Mouse (Mus musculus): Measurements from ENCODE around the gene Olfr734. TPM values are rescaled to one million over a fixed set of nuclear protein-coding genes. Genes with fewer than 3 reads are reported as not detected.

The Olfr734 gene
- polyA plus RNA-seq (2017; shearing (Covaris generic)) = not detected

DNA sequence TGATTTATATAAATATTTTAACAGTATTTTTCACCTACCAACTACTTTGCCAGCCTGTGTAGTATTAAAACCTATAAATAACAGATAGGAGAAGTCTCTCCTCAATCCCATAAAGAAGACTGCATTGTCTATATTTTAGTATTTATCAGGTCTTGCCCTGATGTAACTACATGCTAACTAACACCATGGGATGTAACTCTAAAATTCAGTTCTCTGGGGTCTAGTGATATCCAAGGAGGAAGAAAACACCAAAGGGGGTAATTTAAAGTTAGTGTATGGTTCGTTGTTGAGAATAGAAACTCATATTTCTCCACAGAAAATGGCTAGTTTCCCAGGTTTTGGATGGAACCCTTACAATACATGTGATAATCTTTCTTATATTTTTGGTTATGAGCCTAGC, at the start of gene Olfr734:
TSS of gene Olfr734 (minus strand) at position 101 of the 400 bp plus-strand sequence.

DNA sequence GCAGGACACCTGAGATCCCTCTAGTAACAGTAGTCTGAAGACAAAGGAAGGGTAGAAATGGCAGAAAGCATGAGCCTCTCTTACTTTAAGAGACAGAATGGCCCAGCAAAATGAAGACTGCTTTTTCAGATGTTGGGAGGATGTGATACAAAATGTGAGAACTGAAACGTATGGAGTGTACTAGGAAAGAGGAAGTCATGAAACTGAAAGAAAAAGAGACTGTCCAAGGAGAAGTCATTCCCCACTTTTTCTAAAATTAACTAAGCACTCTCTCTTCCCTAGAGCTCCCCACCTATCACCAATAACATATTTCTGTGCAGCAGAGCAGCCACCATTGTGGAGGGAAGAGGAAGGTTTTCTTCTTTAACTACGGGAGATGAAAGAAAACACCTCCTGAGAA, 31.0 kb upstream of the Olfr734 start, which contains the start of gene Tlr11:
TSS of gene Tlr11 (plus strand) at position 322 of the 400 bp plus-strand sequence.

DNA sequence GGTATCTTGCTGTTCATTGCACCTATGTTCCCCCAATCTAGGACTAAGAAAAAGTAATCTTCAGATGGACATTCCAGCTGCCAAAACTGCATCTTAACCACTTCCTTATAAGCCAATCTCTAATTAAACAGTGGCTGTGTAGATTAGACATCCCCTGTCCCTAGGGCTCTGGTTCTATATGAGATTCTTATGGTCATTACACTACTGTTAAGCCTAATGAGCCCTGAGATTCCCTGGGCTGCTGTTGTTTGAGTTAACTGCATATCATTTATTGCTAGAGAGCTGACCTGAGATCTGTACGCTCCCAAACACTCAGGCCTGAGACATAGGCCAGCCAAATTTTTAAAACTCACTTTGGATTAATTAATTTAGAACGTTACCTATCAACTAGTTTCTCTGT, 22.2 kb upstream of the Olfr734 start, which contains the start of gene Olfr735:
TSS of gene Olfr735 (minus strand) at position 77 of the 400 bp plus-strand sequence.

DNA sequence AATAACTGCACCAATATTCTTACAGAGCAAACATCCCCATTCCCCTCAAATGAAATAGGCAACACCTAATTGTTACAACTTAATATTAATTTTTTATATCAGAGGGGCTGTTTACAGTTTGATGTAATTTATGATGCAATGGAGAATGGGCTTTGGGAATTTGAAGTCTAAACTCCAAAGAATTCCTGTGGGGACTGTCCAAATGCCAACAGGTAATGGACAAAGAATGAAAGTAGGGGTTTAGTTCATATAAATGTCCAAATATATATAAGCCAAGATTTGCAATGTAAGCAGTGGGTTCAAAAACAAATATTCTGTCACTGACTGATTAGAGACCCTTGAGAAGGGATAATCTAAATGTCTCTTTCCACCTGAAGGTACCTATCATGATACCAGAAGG, 25.1 kb downstream of the Olfr734 start, which contains the start of gene Olfr733:
TSS of gene Olfr733 (minus strand) at position 101 of the 400 bp plus-strand sequence.

DNA sequence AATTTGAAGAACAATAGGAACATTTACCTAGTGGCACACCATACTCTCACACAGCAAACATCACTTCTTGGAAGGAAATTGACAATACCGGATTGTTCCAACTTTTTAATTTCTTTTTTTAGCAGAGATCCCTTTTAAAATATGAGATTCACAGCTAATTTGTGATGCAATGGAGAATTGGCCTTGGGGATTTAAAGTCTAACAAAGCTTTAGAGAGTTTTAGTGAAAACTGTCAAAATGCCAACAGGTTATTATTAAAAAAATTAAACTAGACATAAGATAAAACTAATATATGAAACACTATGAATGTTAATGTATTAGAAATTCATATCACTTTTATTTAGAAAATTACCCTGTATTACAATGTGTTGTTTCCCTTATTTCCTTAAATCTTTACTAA, 42.5 kb downstream of the Olfr734 start, which contains the start of gene Olfr732:
TSS of gene Olfr732 (minus strand) at position 101 of the 400 bp plus-strand sequence.

Other genes starting within 250 kb of the Olfr734 start
- not detected for gene Olfr726, start 235.8 kb downstream of the Olfr734 start, polyA plus RNA-seq (2017; shearing (Covaris generic))
- not detected for gene Olfr727, start 203.6 kb downstream of the Olfr734 start, polyA plus RNA-seq (2017; shearing (Covaris generic))
- not detected for gene Olfr728, start 184.1 kb downstream of the Olfr734 start, polyA plus RNA-seq (2017; shearing (Covaris generic))
- gene Olfr729, start 173.9 kb downstream of the Olfr734 start, polyA plus RNA-seq (2017; shearing (Covaris generic)) = not detected
- gene Olfr730, start 138.6 kb downstream of the Olfr734 start, polyA plus RNA-seq (2017; shearing (Covaris generic)) = not detected
- 0.05 TPM for gene Olfr731, start 84.9 kb downstream of the Olfr734 start, polyA plus RNA-seq (2017; shearing (Covaris generic))
- gene Olfr732, start 42.6 kb downstream of the Olfr734 start, polyA plus RNA-seq (2017; shearing (Covaris generic)) = not detected
- gene Olfr733, start 25.2 kb downstream of the Olfr734 start, polyA plus RNA-seq (2017; shearing (Covaris generic)) = not detected
- gene Olfr735, start 22.1 kb upstream of the Olfr734 start, polyA plus RNA-seq (2017; shearing (Covaris generic)) = not detected
- not detected for gene Tlr11, start 31.2 kb upstream of the Olfr734 start, polyA plus RNA-seq (2017; shearing (Covaris generic))
- gene Olfr736, start 54.4 kb upstream of the Olfr734 start, polyA plus RNA-seq (2017; shearing (Covaris generic)) = not detected
- gene Olfr738, start 80.8 kb upstream of the Olfr734 start, polyA plus RNA-seq (2017; shearing (Covaris generic)) = not detected
- gene Olfr739, start 91.9 kb upstream of the Olfr734 start, polyA plus RNA-seq (2017; shearing (Covaris generic)) = not detected
- not detected for gene Olfr740, start 118.8 kb upstream of the Olfr734 start, polyA plus RNA-seq (2017; shearing (Covaris generic))
- gene Olfr741, start 146.0 kb upstream of the Olfr734 start, polyA plus RNA-seq (2017; shearing (Covaris generic)) = not detected
- gene Olfr742, start 176.8 kb upstream of the Olfr734 start, polyA plus RNA-seq (2017; shearing (Covaris generic)) = not detected
- not detected for gene Olfr743, start 195.1 kb upstream of the Olfr734 start, polyA plus RNA-seq (2017; shearing (Covaris generic))